Mouse (Mus musculus): ENCODE results near the gene Pde4d.

Gene Pde4d

DNA sequence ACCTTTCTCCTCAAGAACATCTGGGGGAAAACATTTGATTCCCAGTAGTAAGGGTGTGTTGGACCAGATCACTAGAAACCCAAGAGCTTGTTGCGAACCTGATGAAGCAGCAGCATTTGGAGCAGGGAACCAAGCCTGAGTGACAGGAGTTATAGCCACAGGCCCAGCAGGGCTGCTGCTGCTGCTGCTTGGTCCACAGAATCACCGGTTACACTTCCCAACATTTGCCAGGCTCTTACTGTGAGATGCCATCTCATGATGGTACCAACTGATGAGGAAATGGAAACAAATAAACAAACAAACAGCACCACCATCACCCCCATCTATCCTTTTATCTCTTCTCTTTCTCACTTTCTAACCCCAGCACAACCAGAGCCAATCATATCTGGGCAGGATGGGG, 979.8 kb downstream of the Pde4d start:
- no peak for DNase-seq

DNA sequence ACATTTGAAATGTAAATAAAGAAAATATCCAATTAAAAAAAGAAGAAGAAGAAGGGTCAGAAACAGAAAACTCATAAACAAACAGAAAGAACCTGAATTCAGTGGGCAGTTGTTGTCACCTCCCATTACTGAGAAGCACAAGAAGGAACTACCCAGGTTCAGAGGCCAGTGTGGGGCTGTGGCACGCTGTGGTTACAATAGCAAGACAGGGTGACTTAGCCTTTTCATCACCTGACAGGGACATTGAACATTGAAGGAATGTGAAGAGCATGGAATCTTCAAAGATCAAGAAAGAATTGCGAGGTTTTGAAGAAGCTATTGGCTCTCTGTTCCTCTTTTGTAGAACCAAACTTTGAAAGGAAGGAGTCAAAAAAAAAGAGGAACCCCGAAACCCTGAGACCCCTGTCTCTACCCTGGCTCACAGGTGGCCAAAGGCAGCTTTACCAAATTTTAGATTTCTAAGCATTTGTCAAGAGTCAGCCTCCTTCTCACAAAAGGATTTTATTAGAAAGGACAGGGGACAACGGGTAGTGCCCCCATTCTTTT, 987.6 kb downstream of the Pde4d start:
- no peak for DNase-seq

DNA sequence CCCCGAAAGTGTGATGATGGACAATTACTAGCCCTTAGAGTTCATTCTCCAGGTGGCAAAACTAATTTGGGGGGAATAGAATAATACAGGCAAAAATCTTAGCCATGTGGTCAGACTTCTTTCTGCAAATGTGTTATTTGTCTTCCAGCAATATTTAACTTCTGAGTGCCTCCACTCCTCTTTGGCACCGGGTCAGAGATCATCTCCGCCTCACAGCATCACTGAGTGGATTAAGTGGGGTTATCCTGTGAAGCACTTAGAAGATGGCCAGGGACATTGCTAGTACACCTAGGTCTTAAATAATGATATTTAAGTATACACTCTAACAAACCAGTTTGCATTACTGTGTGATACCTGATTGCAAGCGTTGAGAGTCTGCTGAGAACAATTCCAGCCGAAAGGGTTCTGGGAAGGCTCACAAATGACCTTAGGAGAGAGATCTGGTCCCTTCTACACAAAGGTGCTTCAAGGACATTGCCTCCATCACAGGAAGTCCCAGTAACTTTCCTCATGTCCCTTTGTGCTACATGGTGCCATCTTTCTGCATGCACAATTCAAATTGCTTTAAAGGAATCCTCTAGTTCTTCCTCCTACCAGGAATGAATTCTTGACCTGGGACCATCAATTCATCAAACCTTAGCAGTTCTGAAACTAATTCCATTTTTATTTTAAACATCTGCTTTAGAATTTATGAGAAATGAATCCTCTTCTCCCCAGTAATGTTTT, 989.9 kb downstream of the Pde4d start:
- DNase-seq: peak; percentile 77 to 84

DNA sequence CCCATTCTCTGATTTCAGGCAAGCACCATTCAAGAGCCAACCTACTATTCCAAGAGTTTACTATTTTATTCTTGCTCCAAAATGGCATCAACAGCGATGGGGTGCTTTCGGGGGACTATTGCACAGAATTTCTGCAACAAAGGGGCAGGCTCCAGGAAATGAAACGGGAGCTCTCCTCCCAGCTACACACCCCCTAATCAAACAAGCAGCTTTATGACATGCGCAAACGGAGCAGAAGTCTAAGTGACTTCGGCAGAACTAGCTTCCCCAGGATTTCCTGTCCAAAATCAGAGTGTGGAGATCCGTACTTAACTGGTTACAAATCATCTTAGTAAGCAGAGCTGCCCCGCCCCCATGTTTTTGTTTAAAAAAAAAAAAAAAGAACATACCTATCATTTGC, 990.6 kb downstream of the Pde4d start:
- DNase-seq: peak; percentile 68 to 77

DNA sequence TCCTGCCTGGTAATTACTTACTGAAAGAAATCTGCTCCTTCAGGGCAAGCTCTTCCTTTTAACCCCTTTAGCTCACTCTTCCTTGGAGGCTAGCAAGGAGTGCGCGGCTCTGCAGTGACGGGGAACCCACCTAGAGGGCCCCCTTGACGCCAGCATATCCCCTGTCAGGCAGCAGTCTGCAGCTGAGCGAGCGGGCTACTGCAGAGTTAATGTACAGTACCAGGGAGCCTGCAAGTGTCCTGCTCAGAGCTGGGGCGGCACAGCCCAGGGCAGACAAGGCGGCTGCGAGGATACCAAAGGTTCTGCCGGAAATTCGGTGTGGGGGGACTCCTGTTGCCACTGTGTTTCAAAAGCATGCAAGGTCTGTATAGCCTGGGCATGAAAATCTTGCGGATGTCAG, 991.1 kb downstream of the Pde4d start:
- DNase-seq: peak; percentile 89 to 90

DNA sequence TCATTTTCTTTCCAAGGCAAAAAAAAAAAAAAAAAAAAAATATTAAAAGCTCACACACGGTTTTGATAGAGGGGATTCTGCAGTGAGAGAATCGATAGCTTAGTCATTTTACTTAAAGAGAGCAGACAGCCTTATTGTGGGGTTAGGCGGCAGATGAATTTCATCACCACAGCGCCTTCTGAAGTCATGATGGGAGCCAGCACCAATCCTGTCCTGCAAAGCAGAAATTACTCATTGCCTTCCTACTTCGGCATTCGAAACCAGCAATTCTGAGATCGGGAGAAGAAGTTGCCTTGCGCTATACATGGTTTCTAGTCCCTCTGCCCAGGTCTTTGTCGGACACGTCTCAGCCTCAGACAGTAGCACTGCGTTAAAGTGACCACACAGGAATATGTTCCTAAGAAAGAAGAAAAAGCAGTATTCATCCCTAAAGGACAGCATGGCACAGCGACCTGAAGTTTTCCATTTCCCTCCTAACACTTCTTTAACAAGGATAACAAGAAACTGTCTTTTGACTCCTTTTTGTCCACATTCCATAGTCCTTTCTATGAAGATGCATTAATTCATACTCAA, 991.7 kb downstream of the Pde4d start:
- DNase-seq: peak in 1 of 2 experiments; percentile 21

DNA sequence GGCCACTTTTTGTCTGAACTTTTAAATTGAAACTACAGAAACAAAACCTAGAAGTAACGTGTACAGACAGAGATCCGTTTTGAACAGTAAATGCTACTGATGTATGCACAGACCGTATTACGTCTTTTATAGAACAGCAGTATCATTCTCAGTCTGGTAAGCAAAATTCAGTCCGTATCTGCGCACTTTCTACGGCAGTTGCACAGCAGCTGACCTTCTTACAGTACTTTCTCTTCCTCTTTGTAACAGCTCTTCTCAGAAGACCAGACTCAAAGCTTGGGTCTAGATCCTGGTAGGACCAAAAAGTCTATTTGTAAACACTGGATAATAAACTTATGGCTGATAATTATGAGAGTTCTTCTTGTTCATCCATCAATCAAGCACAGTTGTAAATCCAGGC, 996.4 kb downstream of the Pde4d start:
- no peak for DNase-seq

DNA sequence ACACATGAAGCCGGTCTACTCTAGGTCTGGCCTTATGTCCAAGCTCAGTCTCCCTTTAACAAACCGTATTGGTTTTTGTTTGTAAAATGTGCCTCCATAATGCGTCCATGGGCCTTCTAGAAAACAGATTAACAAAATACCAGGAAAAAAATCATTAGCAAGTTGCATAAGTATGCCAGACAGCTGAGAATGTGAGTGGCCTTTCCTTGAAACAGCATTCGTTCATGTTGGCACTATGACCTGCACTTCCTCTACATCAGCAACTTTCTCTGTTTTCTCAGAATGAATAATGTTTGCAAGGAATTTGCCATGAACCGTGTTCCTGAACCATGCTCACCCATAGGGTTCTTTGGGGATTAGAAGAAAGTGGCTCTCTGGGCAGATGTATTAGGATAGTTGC, 998.4 kb downstream of the Pde4d start:
- DNase-seq: peak; percentile 38 to 68

DNA sequence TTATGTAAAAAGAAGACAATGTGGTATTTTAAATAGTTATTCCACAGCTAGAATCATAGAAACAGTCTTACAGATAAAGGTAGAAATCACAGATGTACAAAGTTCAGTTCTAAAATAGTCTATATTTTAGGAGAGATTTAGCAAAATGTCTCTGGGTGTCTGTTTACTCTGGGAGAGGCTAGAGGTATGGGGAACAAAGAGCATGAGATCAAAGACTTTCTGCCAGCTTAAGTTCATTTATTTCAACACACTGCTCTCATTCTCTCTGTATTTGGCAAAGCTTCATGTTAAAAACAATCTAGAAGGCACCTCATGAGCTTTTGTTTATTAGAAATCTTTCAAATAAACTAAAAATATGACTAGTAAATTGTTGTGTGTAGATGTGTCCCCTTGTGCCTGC, 1024.6 kb downstream of the Pde4d start:
- no peak for DNase-seq

DNA sequence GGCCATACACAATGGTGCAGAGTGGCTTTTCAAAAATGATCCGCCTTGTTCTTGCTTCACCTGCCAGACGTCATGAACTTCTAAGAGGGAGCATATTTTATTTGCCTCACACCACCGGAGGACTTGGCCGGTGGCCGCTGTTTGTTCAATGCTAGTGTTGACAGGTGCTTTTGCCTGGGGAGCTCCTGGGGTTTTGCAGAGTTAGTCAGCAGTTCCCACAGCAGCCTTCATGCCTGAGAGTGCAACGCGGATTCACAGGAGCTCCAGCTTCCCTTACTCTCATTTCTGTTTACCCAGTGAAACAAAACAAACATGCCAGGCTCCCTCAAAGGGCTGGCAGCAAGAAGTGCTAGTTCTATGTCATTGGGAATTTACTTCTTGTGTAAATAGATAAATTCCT, 1031.7 kb downstream of the Pde4d start:
- DNase-seq: no peak

DNA sequence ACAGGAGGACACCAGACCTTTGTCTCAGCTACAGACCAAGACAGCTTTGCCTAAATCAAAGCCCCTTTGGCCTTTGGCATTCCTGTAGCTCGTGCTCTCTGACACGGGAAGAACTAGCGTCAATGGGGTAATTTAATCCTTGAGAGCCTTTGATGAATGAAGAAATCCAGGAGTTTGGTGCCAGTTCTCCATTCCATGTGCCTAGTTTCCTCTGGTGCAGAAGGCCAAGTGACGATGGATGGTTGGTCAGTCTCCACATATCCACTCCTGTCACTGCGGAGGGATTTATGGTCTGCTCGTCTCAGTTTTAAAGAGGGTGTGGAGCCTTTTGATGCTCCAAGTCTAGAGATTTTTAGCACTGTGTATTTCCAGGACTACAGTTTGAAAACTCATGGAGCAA, 1036.4 kb downstream of the Pde4d start:
- no peak for DNase-seq

DNA sequence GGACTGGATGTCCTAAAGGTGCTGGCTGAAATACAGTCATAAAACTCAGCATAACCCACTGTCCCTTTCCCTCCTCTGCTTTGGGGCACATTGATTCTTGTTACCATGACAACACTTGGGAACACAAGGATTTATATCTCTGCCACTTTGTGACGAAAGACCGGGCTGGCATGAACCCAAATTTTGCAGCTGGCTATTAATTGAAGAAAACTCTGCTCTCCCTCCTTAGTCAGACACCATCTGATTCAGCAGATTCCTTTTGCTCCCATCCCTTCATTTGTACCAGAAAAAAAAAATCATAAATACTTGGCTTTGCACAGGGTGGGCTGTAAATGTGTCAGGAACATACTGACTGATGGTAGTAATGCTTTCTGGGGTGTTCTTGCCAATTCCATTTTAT, 1037.6 kb downstream of the Pde4d start:
- DNase-seq: peak; percentile 6 to 46

DNA sequence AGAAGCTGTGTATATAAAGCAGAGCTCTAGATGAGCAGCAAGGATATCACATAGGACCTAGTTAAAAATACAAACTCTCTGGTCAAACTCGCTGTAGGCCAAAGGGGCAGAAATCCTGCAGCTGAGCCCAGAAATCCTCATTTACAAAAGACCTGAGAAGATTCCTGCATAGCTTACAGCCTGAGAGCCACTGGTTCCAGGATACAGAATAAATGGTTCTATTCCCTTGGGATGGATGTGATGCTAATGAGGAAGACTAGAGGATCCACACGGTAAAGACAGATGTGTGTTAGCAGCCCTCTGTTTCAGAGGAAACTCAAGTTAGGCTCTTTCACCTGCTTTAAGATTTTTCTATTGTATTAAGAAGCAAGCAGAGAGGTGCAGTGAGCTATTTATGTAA, 1041.1 kb downstream of the Pde4d start:
- no peak for DNase-seq

DNA sequence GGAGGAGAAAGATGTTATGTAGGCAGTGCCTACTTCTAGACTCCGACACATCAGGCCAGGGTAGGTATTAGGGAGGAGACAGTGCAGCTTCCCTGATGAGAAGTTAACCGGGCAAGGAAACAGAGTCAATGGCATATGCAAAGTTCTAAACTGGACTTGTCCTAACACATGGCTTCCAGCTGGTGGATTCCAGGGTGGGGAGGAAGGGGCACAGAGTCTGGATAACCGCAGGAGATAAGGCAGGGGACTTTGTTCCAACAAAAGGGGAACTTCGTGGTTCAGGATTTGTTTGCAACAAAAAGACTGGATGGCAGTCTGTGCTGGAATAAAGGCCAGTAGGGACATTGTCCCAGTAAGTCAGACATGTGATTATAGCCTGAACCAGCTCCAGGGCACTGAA, 1042.1 kb downstream of the Pde4d start:
- no peak for DNase-seq

DNA sequence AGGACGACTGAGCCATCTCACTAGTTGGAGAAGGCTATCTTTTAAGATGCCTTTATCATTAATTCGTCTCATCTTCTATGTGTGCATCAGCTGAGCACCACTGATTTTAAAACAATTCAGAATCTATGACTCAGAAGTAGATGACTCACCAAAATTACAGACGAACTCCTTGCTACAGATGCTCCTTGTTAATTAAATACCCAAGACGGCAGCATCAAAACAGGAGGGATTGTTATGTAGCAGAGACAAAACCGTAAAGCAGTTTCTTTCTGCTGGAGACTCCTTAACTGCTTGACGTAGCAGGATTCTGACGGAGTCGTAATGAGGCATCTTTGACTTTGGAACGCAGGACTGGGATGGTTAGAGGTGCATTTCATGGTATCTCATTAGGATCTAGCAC, 1050.6 kb downstream of the Pde4d start:
- no peak for DNase-seq

DNA sequence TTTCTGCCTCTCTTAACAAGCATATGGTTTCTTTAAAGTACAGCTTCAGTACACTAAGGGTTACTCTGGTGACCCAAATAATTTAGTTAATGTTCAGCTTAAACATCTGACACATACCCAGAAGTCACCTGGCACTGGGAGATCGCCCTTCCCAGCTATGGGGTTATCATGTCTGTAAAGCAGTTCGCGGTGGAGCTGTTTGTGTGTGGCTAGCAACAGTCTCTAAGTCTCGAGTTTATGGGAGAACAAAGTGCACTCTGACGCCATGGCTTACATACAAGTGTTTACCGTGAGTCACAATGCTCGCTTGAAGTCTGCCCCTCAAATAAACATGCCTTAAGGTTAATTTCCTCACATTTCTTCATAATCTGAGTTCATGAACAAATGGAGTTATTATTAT, 1053.0 kb downstream of the Pde4d start:
- peak; percentile 16 to 17 for DNase-seq

DNA sequence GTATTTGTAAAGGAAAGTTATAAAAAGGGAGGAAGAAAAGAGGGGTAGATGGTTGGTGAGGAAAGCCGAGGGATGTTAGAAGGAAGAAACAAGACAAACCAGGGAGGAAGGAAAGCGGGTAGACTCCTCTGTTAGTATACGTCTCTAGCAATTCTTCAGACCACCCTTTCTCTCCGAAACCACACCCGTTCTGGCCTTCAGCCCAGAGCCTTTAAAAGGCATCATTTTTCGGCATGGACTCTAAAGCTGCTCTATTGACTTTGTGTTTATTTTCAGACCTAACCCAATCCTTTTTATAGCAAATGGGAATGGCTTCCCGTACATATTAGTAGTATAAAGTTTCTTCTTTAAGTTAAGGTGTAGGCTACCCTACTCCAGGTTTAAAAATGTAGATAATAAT, 1057.0 kb downstream of the Pde4d start:
- no peak for DNase-seq

DNA sequence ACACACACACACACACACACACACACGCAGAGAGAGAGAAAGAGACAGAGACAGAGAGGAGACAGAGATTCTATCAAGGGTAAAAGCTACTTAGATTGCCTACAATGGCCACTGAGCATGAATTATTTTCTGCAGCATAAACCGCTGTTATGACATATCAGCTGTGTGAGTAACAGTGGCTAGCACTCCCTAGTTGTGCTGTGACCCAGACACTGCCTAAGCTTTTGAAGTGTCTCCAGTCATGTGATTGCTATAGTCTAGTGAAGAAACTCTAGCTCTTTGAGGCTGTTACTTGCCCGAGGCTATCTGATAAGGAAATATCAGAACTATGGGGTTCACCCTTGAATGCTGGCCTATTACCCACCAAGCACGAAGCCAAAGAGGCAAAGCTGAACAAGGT, 1058.7 kb downstream of the Pde4d start:
- no peak for DNase-seq

DNA sequence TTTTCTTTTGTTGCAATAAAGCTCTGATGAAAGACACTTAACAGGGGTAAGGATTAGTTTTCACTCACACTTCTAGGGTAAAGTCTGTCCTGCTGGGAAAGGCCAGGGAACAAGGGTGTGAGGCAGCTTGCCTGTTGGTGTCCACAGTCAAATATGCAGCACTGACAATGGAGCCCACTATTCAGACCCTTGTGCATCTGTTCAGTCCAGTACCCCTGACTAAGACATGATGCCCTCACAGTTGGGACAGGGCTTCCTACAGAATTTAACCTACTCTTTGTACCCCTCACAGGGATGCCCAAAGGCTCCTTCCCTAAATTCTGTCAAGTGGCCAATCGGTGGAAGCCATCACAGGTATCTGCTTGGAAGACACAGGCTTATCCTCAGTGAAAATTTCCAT, 1068.4 kb downstream of the Pde4d start:
- no peak for DNase-seq

DNA sequence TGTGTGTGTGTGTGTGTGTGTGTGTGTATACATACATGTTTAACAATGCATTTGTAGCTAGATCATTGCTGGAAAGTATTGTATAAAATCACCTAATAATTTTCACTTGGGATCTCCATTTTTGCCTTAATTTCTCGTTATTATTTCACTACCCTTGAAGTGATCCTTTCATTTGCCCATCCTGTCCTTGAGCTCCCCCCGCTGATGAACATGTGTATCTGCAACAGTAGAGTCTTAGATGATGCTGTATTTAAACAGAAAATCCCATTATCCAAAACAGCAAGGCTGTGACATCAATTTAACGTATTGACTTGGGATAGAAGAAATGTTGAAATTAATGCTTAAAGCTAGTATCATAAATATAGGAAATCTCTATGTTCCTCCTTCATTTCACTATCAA, 1069.7 kb downstream of the Pde4d start:
- no peak for DNase-seq

DNA sequence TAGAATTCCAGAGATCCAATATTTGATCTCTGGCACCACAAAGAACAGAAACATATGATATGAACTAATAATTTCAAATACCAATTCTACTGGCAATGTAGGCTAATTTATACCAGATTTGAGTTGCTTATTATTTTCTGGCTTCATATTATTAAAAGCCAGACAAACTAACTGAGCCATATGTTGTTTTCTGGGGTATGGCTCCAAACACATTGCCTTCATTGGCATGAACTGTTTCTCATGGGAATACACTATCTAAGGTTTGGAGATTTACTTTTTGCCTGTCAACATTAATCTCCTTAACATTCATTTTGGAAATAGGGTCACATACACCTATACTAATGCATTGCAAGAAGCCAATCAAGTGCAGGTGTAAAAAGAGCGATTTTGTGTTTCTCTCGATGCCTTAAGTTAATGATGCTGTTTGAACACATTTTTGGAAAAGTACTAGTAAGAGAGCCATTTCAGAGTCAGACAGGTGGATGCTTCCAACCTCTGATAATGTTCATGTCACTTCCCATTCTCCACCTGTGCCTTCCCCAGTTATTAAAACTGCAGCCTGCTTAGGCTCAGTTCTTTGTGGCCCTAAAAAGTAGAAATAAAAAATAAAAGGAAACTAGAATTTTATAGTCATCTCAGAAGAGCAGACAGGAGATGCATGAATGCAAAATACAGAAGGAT, 1070.4 kb downstream of the Pde4d start:
- DNase-seq: no peak

DNA sequence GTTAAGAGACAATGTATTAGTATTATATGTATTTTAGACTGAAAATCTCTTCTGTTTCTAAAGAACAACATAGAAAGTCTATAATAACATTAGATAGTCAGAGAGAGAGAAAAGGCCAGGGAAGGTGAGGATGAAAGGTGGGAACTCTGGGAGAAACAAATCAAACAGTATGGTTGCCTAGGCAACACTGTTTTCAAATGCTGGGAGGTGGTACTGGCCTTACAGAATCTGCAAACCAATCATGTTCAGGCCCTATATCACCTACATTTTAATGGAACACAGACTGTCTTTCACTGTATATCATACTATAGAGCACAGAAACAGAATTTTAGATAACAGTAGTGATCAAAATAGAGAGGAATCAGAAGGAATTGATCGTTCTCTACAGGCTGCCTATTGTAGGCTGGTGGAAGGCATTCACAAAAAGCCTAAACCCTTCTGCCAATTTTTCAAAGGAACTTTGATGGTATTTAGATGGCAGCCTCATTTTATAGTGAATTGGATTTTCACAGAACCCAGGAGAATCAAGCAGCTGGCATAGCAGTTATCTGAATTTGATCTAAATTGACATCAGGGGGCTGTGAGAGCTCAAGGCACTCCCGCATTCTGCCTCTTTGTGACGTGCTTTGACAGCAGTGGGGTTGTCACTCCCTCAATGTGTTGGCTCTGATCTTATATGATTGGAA, 1084.2 kb downstream of the Pde4d start:
- no peak for DNase-seq

DNA sequence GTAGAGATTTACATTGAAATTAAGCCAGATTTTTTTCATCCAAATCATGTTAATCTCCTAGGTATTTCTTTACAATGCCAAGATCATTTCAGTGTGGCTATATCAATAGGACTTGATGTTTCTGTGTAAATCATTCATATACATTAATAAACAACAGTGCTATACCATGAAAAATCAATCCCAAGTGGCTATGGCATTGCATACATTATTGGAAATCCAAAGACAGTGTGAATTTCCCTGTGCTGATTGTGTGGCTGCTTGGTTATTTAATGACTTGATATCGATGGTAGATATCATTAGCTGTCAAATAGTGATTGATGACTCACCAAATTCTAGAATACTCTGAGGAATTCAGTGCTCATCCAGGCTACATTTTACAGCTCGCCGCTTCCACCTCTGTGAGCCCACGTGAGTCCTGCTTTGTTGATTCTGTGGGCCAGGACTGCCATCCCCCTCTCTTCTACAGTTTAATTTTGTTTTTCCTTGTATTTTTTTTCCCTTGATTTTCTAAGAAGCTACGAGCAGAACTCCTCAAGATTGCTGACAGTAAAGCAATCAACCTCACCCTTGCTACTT, 1085.0 kb downstream of the Pde4d start:
- no peak for DNase-seq

Data from kidney, adult 8-10 months (tissue).